Mouse (Mus musculus) kidney, embryonic 16.5 days (tissue): ENCODE measurements around the gene Gm11238. TPM values are rescaled to one million over a fixed set of nuclear protein-coding genes. Genes with fewer than 3 reads are reported as not detected.
A peak's percentile ranks its signal among the peaks of the same experiment; 100 is the strongest.
"Not testable (repeated sequence)": the region's sequence is repeated elsewhere in the genome, so short reads cannot be mapped to it uniquely, and the experiment has no call there.

Source experiments
- ATAC-seq: fragments of 200-750 bp; cut with Nextera tagmentation; 2 replicates; pipeline ENCODE4 v1.8.0; 2017; ENCODE audit warnings: moderate TSS enrichment; ENCODE audit not compliant: low FRiP score, low TSS enrichment
- H3K27ac ChIP-seq: fragments of 300-500 bp; sonication (generic); 2 replicates; pipeline ENCODE4 v1.5.1; 2014; ENCODE audit warnings: low read length
- H3K27me3 ChIP-seq: fragments of 300-500 bp; sonication (generic); 2 replicates; pipeline ENCODE4 v1.6.1; 2014; ENCODE audit warnings: low read length, control low read depth, mixed read lengths; ENCODE audit not compliant: insufficient read depth
- H3K36me3 ChIP-seq: fragments of 300-500 bp; sonication (generic); 2 replicates; pipeline ENCODE4 v1.6.1; 2014; ENCODE audit warnings: low read length, control low read depth, mixed read lengths; ENCODE audit not compliant: insufficient read depth
- H3K4me1 ChIP-seq: fragments of 300-500 bp; sonication (generic); 2 replicates; pipeline ENCODE4 v1.6.1; 2014; ENCODE audit warnings: low read length, control low read depth, mixed read lengths; ENCODE audit not compliant: insufficient read depth
- H3K4me2 ChIP-seq: fragments of 300-500 bp; sonication (generic); replicated peaks from 2 replicates; pipeline ENCODE4 v1.6.1; 2014; ENCODE audit warnings: low read depth, low read length
- H3K4me3 ChIP-seq: fragments of 300-500 bp; sonication (generic); 2 replicates; pipeline ENCODE4 v1.5.1; 2014; ENCODE audit warnings: mild to moderate bottlenecking, low read length
- H3K9ac ChIP-seq: fragments of 300-500 bp; sonication (generic); replicated peaks from 2 replicates; pipeline ENCODE4 v1.6.1; 2014; ENCODE audit warnings: low read length
- H3K9me3 ChIP-seq: fragments of 300-500 bp; sonication (generic); 2 replicates; pipeline ENCODE4 v1.6.1; 2016; ENCODE audit warnings: low read length, control low read depth
- WGBS: fragments of 180-500 bp; shearing (Covaris S2); extraction: QIAGEN DNeasy Blood & Tissue Kit; methylation state at CpG from one replicate; pipeline ENCODE4 v1.1.7; 2014; 5-methylcytosine and 5-hydroxymethylcytosine counted together
- polyA plus RNA-seq: library from polyadenylated mRNA; unstranded; fragments of >200 nt; fragmentation: Nextera tagmentation; extraction: Ambion mirVana; gene quantifications from 2 replicates; pipeline ENCODE4 v1.2.1, GENCODE M21; 2015

The Gm11238 gene
- polyA plus RNA-seq: not detected in 2 replicates

DNA sequence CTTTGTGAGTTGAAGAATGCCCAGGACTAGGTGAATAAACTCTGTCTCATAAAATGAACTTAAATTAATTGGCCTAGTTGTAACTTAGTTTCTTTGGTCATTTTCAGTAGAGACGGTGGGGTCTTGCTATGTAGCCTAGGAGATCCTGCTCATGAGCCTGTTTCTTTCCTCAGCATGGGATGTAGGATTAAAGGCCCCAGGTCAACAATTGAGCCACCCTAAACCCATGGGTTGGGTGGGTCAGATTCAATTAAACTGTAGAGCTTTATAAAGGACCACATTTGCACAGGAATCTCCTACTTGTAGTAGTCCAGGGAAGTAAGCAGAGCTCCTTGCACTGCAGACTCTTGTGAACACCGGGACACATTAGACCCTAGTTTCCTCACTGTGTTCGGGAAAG lies at the start of gene Gm11238:
Gm11238 (plus strand) TSS at position 301 of the 400 bp plus-strand sequence.
- not testable (repeated sequence) for H3K4me1 ChIP-seq, ATAC-seq, H3K27me3 ChIP-seq, H3K36me3 ChIP-seq, H3K4me2 ChIP-seq, H3K27ac ChIP-seq, H3K9ac ChIP-seq, H3K9me3 ChIP-seq, H3K4me3 ChIP-seq
- whole genome bisulfite sequencing: no CpG with 5 or more reads among the region's 3 CpGs

DNA sequence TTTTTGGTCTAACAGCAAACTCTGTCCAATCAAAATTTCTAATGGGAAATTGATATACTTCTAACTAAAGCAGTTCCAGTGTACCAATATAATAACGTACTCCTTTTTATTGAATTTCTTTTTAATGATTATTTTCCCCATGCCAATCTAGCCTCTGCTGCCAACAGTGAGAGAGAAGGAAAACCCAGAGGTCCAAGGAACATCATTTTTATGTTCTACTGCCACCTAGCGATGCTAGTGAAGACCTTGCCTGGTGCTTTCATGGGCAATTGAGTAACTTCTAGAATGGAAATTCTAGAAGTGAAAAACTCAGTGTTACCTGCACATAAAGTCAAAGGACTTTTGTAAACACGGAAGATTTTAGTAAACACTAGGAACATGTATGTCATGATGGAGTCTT lies 8.4 kb upstream of the Gm11238 start:
- Histone ChIP-seq H3K4me3 (no peak overlapping the region), H3K4me1 (no peaks in the 10 kb centered on the region), H3K4me2 (no peak overlapping the region), H3K27me3 (no peaks in the 10 kb centered on the region), H3K9ac (no peak overlapping the region), H3K36me3 (no peaks in the 10 kb centered on the region), H3K27ac (no peak overlapping the region), H3K9me3 (no peaks in the 10 kb centered on the region)
- WGBS: 9% methylated on average over 3 of the region's 3 CpGs
- ATAC-seq: peak; percentile 59; the same call in 1 of the 2 replicates

DNA sequence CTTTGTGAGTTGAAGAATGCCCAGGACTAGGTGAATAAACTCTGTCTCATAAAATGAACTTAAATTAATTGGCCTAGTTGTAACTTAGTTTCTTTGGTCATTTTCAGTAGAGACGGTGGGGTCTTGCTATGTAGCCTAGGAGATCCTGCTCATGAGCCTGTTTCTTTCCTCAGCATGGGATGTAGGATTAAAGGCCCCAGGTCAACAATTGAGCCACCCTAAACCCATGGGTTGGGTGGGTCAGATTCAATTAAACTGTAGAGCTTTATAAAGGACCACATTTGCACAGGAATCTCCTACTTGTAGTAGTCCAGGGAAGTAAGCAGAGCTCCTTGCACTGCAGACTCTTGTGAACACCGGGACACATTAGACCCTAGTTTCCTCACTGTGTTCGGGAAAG lies 15.0 kb downstream of the Gm11238 start, which contains the start of gene Gm11237:
Gm11237 (plus strand) TSS at position 301 of the 400 bp plus-strand sequence.
- H3K27ac ChIP-seq, H3K27me3 ChIP-seq, H3K9me3 ChIP-seq, H3K4me2 ChIP-seq, H3K4me3 ChIP-seq, H3K9ac ChIP-seq, H3K4me1 ChIP-seq, H3K36me3 ChIP-seq, ATAC-seq: not testable (repeated sequence)
- WGBS: no CpG with 5 or more reads among the region's 3 CpGs

GRCm38 (mm10) chr4:73637821-73638220 lies 30.1 kb downstream of the Gm11238 start, which contains the start of gene Gm11236:
Gene Gm11236, plus strand, starts transcription at chr4:73638121.
- H3K36me3 ChIP-seq, H3K9ac ChIP-seq, H3K4me2 ChIP-seq, ATAC-seq, H3K9me3 ChIP-seq, H3K27me3 ChIP-seq, H3K4me1 ChIP-seq, H3K27ac ChIP-seq, H3K4me3 ChIP-seq: not testable (repeated sequence)
- no CpG with 5 or more reads among the region's 4 CpGs for WGBS

DNA sequence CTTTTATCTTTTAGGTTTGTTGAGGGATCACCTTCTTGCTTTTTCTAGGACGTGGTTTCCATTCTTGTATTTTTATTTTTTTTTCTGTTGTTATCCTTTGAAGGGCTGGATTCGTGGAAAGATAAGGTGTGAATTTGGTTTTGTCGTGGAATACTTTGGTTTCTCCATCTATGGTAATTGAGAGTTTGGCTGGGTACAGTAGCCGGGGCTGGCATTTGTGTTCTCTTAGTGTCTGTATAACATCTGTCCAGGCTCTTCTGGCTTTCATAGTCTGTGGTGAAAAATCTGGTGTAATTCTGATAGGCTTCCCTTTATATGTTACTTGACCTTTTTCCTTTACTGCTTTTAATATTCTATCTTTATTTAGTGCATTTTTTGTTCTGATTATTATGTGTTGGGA lies 54.2 kb downstream of the Gm11238 start:
- not testable (repeated sequence) for H3K4me1 ChIP-seq, H3K9ac ChIP-seq, ATAC-seq, H3K36me3 ChIP-seq, H3K27me3 ChIP-seq, H3K4me2 ChIP-seq, H3K4me3 ChIP-seq, H3K27ac ChIP-seq, H3K9me3 ChIP-seq
- 90% methylated on average over 4 of the region's 4 CpGs for WGBS

DNA sequence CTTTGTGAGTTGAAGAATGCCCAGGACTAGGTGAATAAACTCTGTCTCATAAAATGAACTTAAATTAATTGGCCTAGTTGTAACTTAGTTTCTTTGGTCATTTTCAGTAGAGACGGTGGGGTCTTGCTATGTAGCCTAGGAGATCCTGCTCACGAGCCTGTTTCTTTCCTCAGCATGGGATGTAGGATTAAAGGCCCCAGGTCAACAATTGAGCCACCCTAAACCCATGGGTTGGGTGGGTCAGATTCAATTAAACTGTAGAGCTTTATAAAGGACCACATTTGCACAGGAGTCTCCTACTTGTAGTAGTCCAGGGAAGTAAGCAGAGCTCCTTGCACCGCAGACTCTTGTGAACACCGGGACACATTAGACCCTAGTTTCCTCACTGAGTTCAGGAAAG lies 60.4 kb downstream of the Gm11238 start, which contains the start of gene Gm11239:
Gm11239 (plus strand) TSS at position 301 of the 400 bp plus-strand sequence.
- H3K4me2 ChIP-seq, ATAC-seq, H3K9ac ChIP-seq, H3K27me3 ChIP-seq, H3K9me3 ChIP-seq, H3K4me1 ChIP-seq, H3K36me3 ChIP-seq, H3K27ac ChIP-seq, H3K4me3 ChIP-seq: not testable (repeated sequence)
- no CpG with 5 or more reads among the region's 4 CpGs for WGBS

GRCm38 (mm10) chr4:73683216-73683615 lies 75.5 kb downstream of the Gm11238 start, which contains the start of gene Gm428:
Gene Gm428, plus strand, starts transcription at chr4:73683516.
- not testable (repeated sequence) for H3K4me3 ChIP-seq, H3K27ac ChIP-seq, H3K4me2 ChIP-seq, H3K4me1 ChIP-seq, H3K27me3 ChIP-seq, H3K9me3 ChIP-seq, H3K9ac ChIP-seq, ATAC-seq, H3K36me3 ChIP-seq
- WGBS: no CpG with 5 or more reads among the region's 4 CpGs

Other genes starting within 250 kb of the Gm11238 start
- not detected in 2 replicates for gene Gm11487, start 202.8 kb upstream of the Gm11238 start, polyA plus RNA-seq
- gene Gm11237, start 15.1 kb downstream of the Gm11238 start, polyA plus RNA-seq: not detected in 2 replicates
- gene Gm11236, start 30.2 kb downstream of the Gm11238 start, polyA plus RNA-seq: not detected in 2 replicates
- not detected in 2 replicates for gene Gm11239, start 60.5 kb downstream of the Gm11238 start, polyA plus RNA-seq
- gene Gm428, start 75.6 kb downstream of the Gm11238 start, polyA plus RNA-seq: not detected in 2 replicates
- gene Rasef, start 183.1 kb downstream of the Gm11238 start, polyA plus RNA-seq: 7.5 and 7.6 TPM in 2 replicates